In the genomic region with DNA sequence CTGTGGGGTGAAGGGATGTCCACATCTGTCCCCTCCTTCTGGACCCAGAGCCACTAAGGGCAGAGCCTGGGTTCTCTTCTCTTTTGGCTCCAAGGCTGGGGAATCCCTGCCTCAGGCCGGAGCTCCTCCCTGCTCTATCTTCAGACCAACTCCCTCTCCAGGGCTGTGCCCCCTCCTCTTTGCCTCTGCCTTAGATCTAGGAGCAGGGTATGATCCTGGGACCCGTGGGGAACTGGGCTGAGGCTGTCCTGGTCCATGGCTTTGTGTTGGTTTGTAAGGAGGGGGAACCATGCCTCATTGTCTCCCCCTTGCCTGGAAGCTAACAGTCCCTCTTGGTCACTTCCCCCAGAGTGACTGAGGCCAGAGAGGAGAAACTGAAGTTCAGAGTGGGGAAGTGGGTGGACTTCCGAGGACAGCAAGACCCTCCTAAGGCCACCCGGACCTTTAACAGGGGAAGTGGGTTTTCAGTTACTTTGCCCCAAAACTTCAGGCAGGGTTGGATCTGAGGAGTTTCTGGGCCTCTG, we compare ENCODE assay signal across 7 mouse cellular contexts. TPM values are rescaled to one million over a fixed set of nuclear protein-coding genes. Genes with fewer than 3 reads are reported as not detected.
DNase-seq lines count a peak whose midpoint lies in the region; ATAC-seq and TF ChIP-seq lines count a peak whose summit lies in the region.

No protein-coding gene starts in this region.

- peaks cover 5% of the 10 kb centered on the region for H3K27me3 ChIP-seq in spleen, adult 2 months (ENCODE audit: control insufficient read depth, insufficient read depth, low read length)
- peaks cover 21% of the 10 kb centered on the region for H3K27me3 ChIP-seq in heart, embryonic 16.5 days (ENCODE audit: control insufficient read depth, insufficient read depth, low read length)
- H3K27me3 ChIP-seq in liver, postnatal 0 days (ENCODE audit: insufficient read depth, low read length) = peaks cover 39% of the 10 kb centered on the region
- no peaks in the 10 kb centered on the region for H3K27me3 ChIP-seq in stomach, postnatal 0 days (ENCODE audit: control insufficient read depth, insufficient read depth, low read length)

- peaks cover 6% of the 10 kb centered on the region; the same call in 1 of the 2 replicates for H3K4me1 ChIP-seq in spleen, adult 2 months (ENCODE audit: control insufficient read depth, insufficient read depth, insufficient read length)
- peaks cover 40% of the 10 kb centered on the region for H3K4me1 ChIP-seq in heart, embryonic 16.5 days (ENCODE audit: control insufficient read depth, insufficient read depth, low read length)
- H3K4me1 ChIP-seq in liver, postnatal 0 days (ENCODE audit: insufficient read depth) = no peaks in the 10 kb centered on the region
- peaks cover 13% of the 10 kb centered on the region for H3K4me1 ChIP-seq in stomach, postnatal 0 days (replicated peaks; ENCODE audit: control insufficient read depth, insufficient read depth)

- H3K4me3 ChIP-seq in spleen, adult 2 months (ENCODE audit: extremely low read depth, insufficient read depth, insufficient read length) = peak overlapping the region; percentile 47
- peak overlapping the region; percentile 59 for H3K4me3 ChIP-seq in heart, embryonic 16.5 days (ENCODE audit: low read length)
- peak overlapping the region; percentile 41 for H3K4me3 ChIP-seq in liver, postnatal 0 days (ENCODE audit: low read depth, low read length)
- H3K4me3 ChIP-seq in stomach, postnatal 0 days (ENCODE audit: low read depth, low read length) = peak overlapping the region; percentile 57

- DNase-seq in spleen, adult 2 months (ENCODE audit: low read depth in 1 of 2, low spot score in 2 of 2) = no peak
- no peak for DNase-seq in spleen, postnatal 14 days (ENCODE audit: low spot score in 2 of 2)
- no peak for DNase-seq in liver, postnatal 0 days
- no peak for DNase-seq in stomach, postnatal 0 days (ENCODE audit: low spot score)
- no peak for DNase-seq in adrenal gland, postnatal 10 days
- no peak for DNase-seq in layer of hippocampus, adult 11-12 months (ENCODE audit: low spot score)

- no peaks in the 10 kb centered on the region for H3K36me3 ChIP-seq in spleen, adult 2 months (ENCODE audit: control insufficient read depth, insufficient read depth, low read length)
- H3K36me3 ChIP-seq in heart, embryonic 16.5 days (ENCODE audit: control insufficient read depth, insufficient read depth) = no peaks in the 10 kb centered on the region
- H3K36me3 ChIP-seq in liver, postnatal 0 days (replicated peaks; ENCODE audit: insufficient read depth, low read length) = no peaks in the 10 kb centered on the region
- H3K36me3 ChIP-seq in stomach, postnatal 0 days (ENCODE audit: control insufficient read depth, insufficient read depth, low read length) = no peaks in the 10 kb centered on the region

- H3K27ac ChIP-seq in spleen, adult 2 months (ENCODE audit: insufficient read depth, low read length) = peak overlapping the region; percentile 79
- H3K27ac ChIP-seq in heart, embryonic 16.5 days (ENCODE audit: low read length) = no peak overlapping the region
- H3K27ac ChIP-seq in liver, postnatal 0 days (ENCODE audit: low read depth) = peak overlapping the region; percentile 44; the same call in 1 of the 2 replicates
- H3K27ac ChIP-seq in stomach, postnatal 0 days (replicated peaks) = peak overlapping the region; percentile 88

- no peak for TF ChIP-seq POLR2A in spleen, adult 2 months (IDR thresholded peaks at IDR 0.05; ENCODE audit: low read depth, low read length)

- 33% methylated on average over 4 of the region's 4 CpGs for WGBS in spleen, adult 2 months
- WGBS in heart, embryonic 16.5 days = 40% methylated on average over 4 of the region's 4 CpGs
- WGBS in liver, postnatal 0 days (ENCODE audit: insufficient replicate concordance) = 32% methylated on average over 4 of the region's 4 CpGs
- WGBS in stomach, postnatal 0 days = 28% methylated on average over 4 of the region's 4 CpGs

- TF ChIP-seq CTCF in spleen, adult 2 months (IDR thresholded peaks at IDR 0.05; ENCODE audit: extremely low read depth, insufficient read depth, insufficient read length, insufficient replicate concordance) = no peak
- no peak for TF ChIP-seq CTCF in liver, postnatal 0 days (IDR thresholded peaks at IDR 0.05; ENCODE audit: low read depth)
- no peak for TF ChIP-seq CTCF in stomach, postnatal 0 days (IDR thresholded peaks at IDR 0.05; ENCODE audit: low read depth)

- no peaks in the 10 kb centered on the region for H3K9me3 ChIP-seq in heart, embryonic 16.5 days (replicated peaks; ENCODE audit: control insufficient read depth, low read length)
- H3K9me3 ChIP-seq in liver, postnatal 0 days (ENCODE audit: low read length) = no peaks in the 10 kb centered on the region
- no peaks in the 10 kb centered on the region for H3K9me3 ChIP-seq in stomach, postnatal 0 days (ENCODE audit: control insufficient read depth, low read length)

- TF ChIP-seq EP300 in liver, postnatal 0 days (IDR thresholded peaks at IDR 0.05; ENCODE audit: low read depth) = no peak
- no peak for TF ChIP-seq EP300 in stomach, postnatal 0 days (optimal IDR thresholded peaks at IDR 0.05)

- ATAC-seq in heart, embryonic 16.5 days (replicated peaks; ENCODE audit: extremely low read depth, insufficient read depth, low FRiP score) = no peak
- ATAC-seq in liver, postnatal 0 days = no peak
- no peak for ATAC-seq in stomach, postnatal 0 days (ENCODE audit: low FRiP score, low TSS enrichment)

- H3K9ac ChIP-seq in heart, embryonic 16.5 days (ENCODE audit: low read length) = peak overlapping the region; percentile 76; the same call in 1 of the 2 replicates
- H3K9ac ChIP-seq in liver, postnatal 0 days (replicated peaks) = 0 out of 2 replicates have a peak overlapping the region, but pooled peaks have one; percentile 26
- H3K9ac ChIP-seq in stomach, postnatal 0 days (ENCODE audit: low read length) = peak overlapping the region; percentile 78

- peak overlapping the region; percentile 93 for H3K4me2 ChIP-seq in heart, embryonic 16.5 days (ENCODE audit: low read depth, low read length)
- peak overlapping the region; percentile 74; the same call in 1 of the 2 replicates for H3K4me2 ChIP-seq in liver, postnatal 0 days (ENCODE audit: low read depth, low read length)
- peak overlapping the region; percentile 84 for H3K4me2 ChIP-seq in stomach, postnatal 0 days (replicated peaks; ENCODE audit: low read depth)

RNA-seq across cellular contexts. Expression of a gene that starts 0.8 kb away (rescaled TPM):
- 53.3 and 73.3 TPM in 2 replicates for polyA plus RNA-seq in spleen, adult 2 months (2012; rRNA removed)
- polyA plus RNA-seq in heart, embryonic 16.5 days (2015; fragmentation: Nextera tagmentation; extraction: Ambion mirVana) = 16.0 and 26.4 TPM in 2 replicates
- 4.0 TPM in 2 replicates for polyA plus RNA-seq in liver, postnatal 0 days (2015; fragmentation: Nextera tagmentation; extraction: Ambion mirVana)
- 55.5 and 58.6 TPM in 2 replicates for polyA plus RNA-seq in stomach, postnatal 0 days (2015; fragmentation: Nextera tagmentation; extraction: Ambion mirVana)
- 10 to 100 TPM; 14.3 to 23.9 TPM for total RNA-seq in adrenal gland, postnatal 10 days (2021)

RNA-seq across cellular contexts. Expression of a gene that starts 31.8 kb away (rescaled TPM):
- polyA plus RNA-seq in spleen, adult 2 months (2012; rRNA removed) = 2.6 and 2.8 TPM in 2 replicates
- polyA plus RNA-seq in heart, embryonic 16.5 days (2015; fragmentation: Nextera tagmentation; extraction: Ambion mirVana) = 53.3 and 61.1 TPM in 2 replicates
- 2.4 and 2.7 TPM in 2 replicates for polyA plus RNA-seq in liver, postnatal 0 days (2015; fragmentation: Nextera tagmentation; extraction: Ambion mirVana)
- 28.4 and 30.2 TPM in 2 replicates for polyA plus RNA-seq in stomach, postnatal 0 days (2015; fragmentation: Nextera tagmentation; extraction: Ambion mirVana)
- 10 to 100 TPM; 18.6 to 20.1 TPM for total RNA-seq in adrenal gland, postnatal 10 days (2021)

RNA-seq across cellular contexts. Expression of a gene that starts 40.2 kb away (rescaled TPM):
- polyA plus RNA-seq in spleen, adult 2 months (2012; rRNA removed) = 4.6 and 5.4 TPM in 2 replicates
- polyA plus RNA-seq in heart, embryonic 16.5 days (2015; fragmentation: Nextera tagmentation; extraction: Ambion mirVana) = 1.1 and 1.2 TPM in 2 replicates
- 12.9 and 13.4 TPM in 2 replicates for polyA plus RNA-seq in liver, postnatal 0 days (2015; fragmentation: Nextera tagmentation; extraction: Ambion mirVana)
- polyA plus RNA-seq in stomach, postnatal 0 days (2015; fragmentation: Nextera tagmentation; extraction: Ambion mirVana) = 2.1 and 2.5 TPM in 2 replicates
- total RNA-seq in adrenal gland, postnatal 10 days (2021) = 1 to 10 TPM; 3.3 to 4.2 TPM

Comparison
In these comparisons a context has a peak if more than half of its experiments do, and no peak if none do; other contexts are left out.
1. H3K9ac ChIP-seq: peak in every context shown above with its lines; median percentile 78 in stomach, postnatal 0 days; 76 in heart, embryonic 16.5 days; 26 in liver, postnatal 0 days.